Mouse (Mus musculus): ENCODE measurements around the gene Atp5l. TPM values are rescaled to one million over a fixed set of nuclear protein-coding genes. Genes with fewer than 3 reads are reported as not detected.
"Not testable (repeated sequence)": the region's sequence is repeated elsewhere in the genome, so short reads cannot be mapped to it uniquely, and the experiment has no call there.

The Atp5l gene
- polyA plus RNA-seq (2015; fragmentation: Nextera tagmentation; extraction: Ambion mirVana) = 937 and 949 TPM in 2 replicates

DNA sequence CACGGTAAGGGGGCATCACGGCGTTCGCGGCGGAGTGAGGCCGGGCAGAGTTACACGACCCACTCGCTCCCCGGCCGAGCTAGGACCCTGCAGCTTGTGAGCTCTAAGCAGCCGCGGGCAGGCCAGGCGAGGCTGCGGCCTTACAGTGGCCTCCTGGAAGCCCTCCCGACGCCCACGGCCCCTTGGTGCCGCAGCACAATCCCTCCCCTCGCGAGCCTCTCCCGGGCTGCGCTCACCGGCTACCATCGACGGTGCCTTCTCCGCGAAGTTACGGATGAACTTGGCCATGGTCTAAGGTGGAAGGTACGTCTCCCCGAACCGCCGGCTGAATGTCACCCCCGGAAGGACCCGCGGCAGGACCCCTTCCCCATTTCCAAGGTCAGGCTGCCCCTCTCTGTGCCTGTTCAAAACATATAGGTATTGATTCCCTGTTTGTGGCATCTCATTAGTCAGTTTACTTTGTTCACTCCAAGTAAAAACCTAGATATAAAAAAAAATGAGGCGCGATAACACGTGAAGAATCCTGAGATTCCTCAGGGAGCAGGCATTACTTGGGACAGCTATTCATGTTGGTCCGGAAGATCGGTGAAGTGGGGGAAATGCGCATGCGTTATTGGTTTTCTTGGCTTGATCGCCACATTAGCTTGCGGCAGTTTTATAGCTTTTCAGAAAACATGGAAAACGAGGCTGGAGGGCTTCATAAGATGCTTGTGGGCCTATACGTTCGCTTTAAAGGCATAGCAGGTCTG is at the start of gene Atp5l:
Gene Atp5l, minus strand, starts transcription at position 369 of the 749 bp plus-strand sequence.
- H3K27ac ChIP-seq (ENCODE audit: low read length) = peak within 1 kb of the TSS; percentile 87
- H3K27me3 ChIP-seq (replicated peaks; ENCODE audit: control insufficient read depth, insufficient read depth, low read length) = no peaks in the 10 kb centered on the region
- H3K4me1 ChIP-seq (ENCODE audit: control insufficient read depth, insufficient read depth, low read length) = peaks cover 7% of the 10 kb centered on the region
- peak; percentile 88 for ATAC-seq
- peak within 1 kb of the TSS; percentile 82 for H3K4me3 ChIP-seq (ENCODE audit: low read length)
- under 1% methylated on average over 48 of the region's 48 CpGs for WGBS
- H3K4me2 ChIP-seq (ENCODE audit: low read depth, low read length) = peak within 1 kb of the TSS; percentile 63
- no peaks in the 10 kb centered on the region for H3K9me3 ChIP-seq (ENCODE audit: control insufficient read depth, low read length)
- no peaks in the 10 kb centered on the region for H3K36me3 ChIP-seq (ENCODE audit: control insufficient read depth, insufficient read depth, low read length)
- peak within 1 kb of the TSS; percentile 99 for H3K9ac ChIP-seq (ENCODE audit: low read depth, low read length)

- Histone ChIP-seq H3K4me2 (ENCODE audit: low read depth, low read length) (no peak overlapping the region), H3K4me3 (ENCODE audit: low read length) (no peak overlapping the region), H3K27me3 (replicated peaks; ENCODE audit: control insufficient read depth, insufficient read depth, low read length) (peaks cover 11% of the 10 kb centered on the region), H3K4me1 (ENCODE audit: control insufficient read depth, insufficient read depth, low read length) (peaks cover 7% of the 10 kb centered on the region), H3K9ac (ENCODE audit: low read depth, low read length) (no peak overlapping the region), H3K36me3 (ENCODE audit: control insufficient read depth, insufficient read depth, low read length) (no peaks in the 10 kb centered on the region), H3K9me3 (ENCODE audit: control insufficient read depth, low read length) (no peaks in the 10 kb centered on the region), H3K27ac (ENCODE audit: low read length) (no peak overlapping the region)
- 68% methylated on average over 1 of the region's 1 CpGs for WGBS
- no peak for ATAC-seq
Observed at GRCm38 (mm10) chr9:44969450-44969849, 48.9 kb upstream of the Atp5l start.

- not testable (repeated sequence) for ATAC-seq; H3K9ac ChIP-seq (ENCODE audit: low read depth, low read length)
Observed at GRCm38 (mm10) chr9:44967763-44968162, 47.2 kb upstream of the Atp5l start.

DNA sequence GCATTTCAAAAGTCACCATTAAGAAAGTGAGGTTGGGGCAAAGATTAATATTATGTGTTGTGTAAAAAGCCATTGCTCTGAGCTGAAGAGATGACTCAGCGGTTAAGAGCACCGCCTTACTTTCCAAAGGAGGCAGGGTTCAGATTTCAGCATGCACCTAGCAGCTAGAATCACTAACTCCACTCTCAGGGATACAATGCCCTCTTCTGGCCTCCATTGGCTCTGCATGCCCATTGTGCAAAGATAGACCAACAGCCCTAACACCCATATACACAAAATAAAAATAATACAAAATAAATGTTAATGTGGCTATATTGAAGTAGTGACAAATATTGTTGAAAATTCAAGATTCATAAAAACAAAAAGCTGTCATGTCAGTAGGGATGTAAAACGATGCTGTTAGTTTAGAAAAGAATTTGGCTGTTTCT is 46.3 kb upstream of the Atp5l start:
- H3K9ac ChIP-seq (ENCODE audit: low read depth, low read length) = no peak overlapping the region
- 28% methylated on average over 3 of the region's 3 CpGs for WGBS
- no peaks in the 10 kb centered on the region for H3K36me3 ChIP-seq (ENCODE audit: control insufficient read depth, insufficient read depth, low read length)
- H3K4me3 ChIP-seq (ENCODE audit: low read length) = no peak overlapping the region
- H3K27me3 ChIP-seq (replicated peaks; ENCODE audit: control insufficient read depth, insufficient read depth, low read length) = no peaks in the 10 kb centered on the region
- H3K4me1 ChIP-seq (ENCODE audit: control insufficient read depth, insufficient read depth, low read length) = peaks cover 10% of the 10 kb centered on the region
- H3K9me3 ChIP-seq (ENCODE audit: control insufficient read depth, low read length) = no peaks in the 10 kb centered on the region
- peak; percentile 43; the same call in 1 of the 2 replicates for ATAC-seq
- no peak overlapping the region for H3K4me2 ChIP-seq (ENCODE audit: low read depth, low read length)
- H3K27ac ChIP-seq (ENCODE audit: low read length) = no peak overlapping the region

More at GRCm38 (mm10) chr9:44967763-44968162, 47.2 kb upstream of the Atp5l start:
- H3K9me3 ChIP-seq (ENCODE audit: control insufficient read depth, low read length); H3K27ac ChIP-seq (ENCODE audit: low read length); H3K36me3 ChIP-seq (ENCODE audit: control insufficient read depth, insufficient read depth, low read length); H3K4me2 ChIP-seq (ENCODE audit: low read depth, low read length); H3K27me3 ChIP-seq (replicated peaks; ENCODE audit: control insufficient read depth, insufficient read depth, low read length); H3K4me3 ChIP-seq (ENCODE audit: low read length): not testable (repeated sequence)
- peaks cover 10% of the 10 kb centered on the region for H3K4me1 ChIP-seq (ENCODE audit: control insufficient read depth, insufficient read depth, low read length)
- 80% methylated on average over 5 of the region's 5 CpGs for WGBS

DNA sequence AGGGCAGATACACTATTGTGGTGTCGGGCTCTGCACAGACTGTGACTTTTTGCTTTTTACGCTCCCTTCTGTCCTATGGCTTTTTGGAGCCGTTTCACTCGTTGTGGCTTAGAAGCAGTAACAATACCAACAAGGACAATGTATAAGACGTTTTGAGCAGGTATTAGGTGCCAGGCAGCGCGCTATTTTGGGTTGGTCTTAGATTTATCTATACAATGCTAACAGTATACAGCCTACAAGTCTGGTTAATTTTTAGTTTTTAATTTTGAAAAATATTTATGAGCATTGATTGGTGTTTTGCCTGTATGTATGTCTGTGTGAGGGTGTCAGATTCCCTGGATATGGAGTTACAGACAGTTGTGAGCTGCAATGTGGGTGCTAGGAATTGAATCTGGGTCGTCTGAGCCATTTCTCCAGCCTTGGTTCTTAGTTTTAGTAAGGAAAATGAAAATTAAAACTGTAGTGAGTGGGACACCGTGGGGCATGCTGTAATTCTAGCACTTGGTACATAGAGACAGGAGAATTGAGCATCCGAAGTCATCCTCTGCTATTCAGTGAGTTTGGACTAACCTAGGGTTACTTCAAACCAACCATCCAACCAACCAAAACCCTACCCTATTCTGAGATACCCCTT is 45.4 kb upstream of the Atp5l start:
- WGBS = 13% methylated on average over 10 of the region's 10 CpGs
- Histone ChIP-seq H3K4me1 (ENCODE audit: control insufficient read depth, insufficient read depth, low read length) (peaks cover 10% of the 10 kb centered on the region), H3K9me3 (ENCODE audit: control insufficient read depth, low read length) (no peaks in the 10 kb centered on the region), H3K4me3 (ENCODE audit: low read length) (peak overlapping the region; percentile 78), H3K36me3 (ENCODE audit: control insufficient read depth, insufficient read depth, low read length) (peaks cover 4% of the 10 kb centered on the region; the same call in 1 of the 2 replicates), H3K27ac (ENCODE audit: low read length) (no peak overlapping the region), H3K4me2 (ENCODE audit: low read depth, low read length) (peak overlapping the region; percentile 82), H3K9ac (ENCODE audit: low read depth, low read length) (peak overlapping the region; percentile 57; the same call in 1 of the 2 replicates), H3K27me3 (replicated peaks; ENCODE audit: control insufficient read depth, insufficient read depth, low read length) (no peaks in the 10 kb centered on the region)
- ATAC-seq = peak; percentile 23

DNA sequence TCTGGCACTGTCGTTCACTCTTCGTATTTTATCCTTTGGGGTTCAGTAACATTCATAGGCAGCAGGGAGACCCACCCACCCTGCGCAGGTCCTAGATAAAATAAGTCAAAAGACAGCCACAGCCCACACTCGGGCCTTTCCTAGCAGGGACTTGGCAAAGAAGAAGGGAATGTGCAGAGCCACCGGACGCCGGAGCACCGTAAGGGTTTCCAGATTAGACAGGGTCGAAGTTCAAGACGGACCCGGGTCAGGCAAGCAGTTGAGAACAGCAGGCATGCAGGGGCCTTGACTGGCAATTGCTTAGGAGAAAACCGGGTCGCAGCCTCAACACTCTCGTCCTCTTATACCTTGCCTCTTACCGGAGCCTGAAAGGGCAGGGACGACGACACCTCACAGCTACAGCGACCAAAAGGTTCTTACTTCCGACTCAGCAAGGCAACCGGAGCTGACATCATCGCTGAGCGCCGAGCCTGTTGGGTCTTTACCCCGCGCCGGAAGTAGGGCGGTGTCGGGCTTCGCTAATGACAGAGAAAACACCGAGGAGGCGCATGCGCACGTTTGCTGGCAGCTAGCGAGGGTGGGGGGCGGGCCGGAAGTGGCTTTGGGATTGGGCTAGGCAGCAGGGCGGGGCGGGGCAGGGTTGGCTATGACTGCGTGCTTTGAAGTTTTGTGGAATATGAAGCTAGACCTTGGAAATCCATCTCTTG is 44.7 kb upstream of the Atp5l start, which contains the start of gene Ube4a:
Gene Ube4a, minus strand, starts transcription at position 475 of the 707 bp plus-strand sequence.
- Histone ChIP-seq H3K9ac (ENCODE audit: low read depth, low read length) (peak within 1 kb of the TSS; percentile 85), H3K36me3 (ENCODE audit: control insufficient read depth, insufficient read depth, low read length) (peaks cover 4% of the 10 kb centered on the region; the same call in 1 of the 2 replicates), H3K9me3 (ENCODE audit: control insufficient read depth, low read length) (no peaks in the 10 kb centered on the region), H3K27me3 (replicated peaks; ENCODE audit: control insufficient read depth, insufficient read depth, low read length) (no peaks in the 10 kb centered on the region), H3K4me3 (ENCODE audit: low read length) (peak within 1 kb of the TSS; percentile 78), H3K4me1 (ENCODE audit: control insufficient read depth, insufficient read depth, low read length) (peaks cover 10% of the 10 kb centered on the region), H3K4me2 (ENCODE audit: low read depth, low read length) (peak within 1 kb of the TSS; percentile 82), H3K27ac (ENCODE audit: low read length) (peak within 1 kb of the TSS; percentile 84)
- under 1% methylated on average over 39 of the region's 39 CpGs for WGBS
- ATAC-seq = peak; percentile 95

GRCm38 (mm10) chr9:44954432-44954831 is 33.9 kb upstream of the Atp5l start:
- Histone ChIP-seq H3K4me3 (ENCODE audit: low read length) (no peak overlapping the region), H3K9me3 (ENCODE audit: control insufficient read depth, low read length) (no peaks in the 10 kb centered on the region), H3K4me1 (ENCODE audit: control insufficient read depth, insufficient read depth, low read length) (no peaks in the 10 kb centered on the region), H3K36me3 (ENCODE audit: control insufficient read depth, insufficient read depth, low read length) (peaks cover 2% of the 10 kb centered on the region; the same call in 1 of the 2 replicates), H3K9ac (ENCODE audit: low read depth, low read length) (no peak overlapping the region), H3K27ac (ENCODE audit: low read length) (no peak overlapping the region), H3K27me3 (replicated peaks; ENCODE audit: control insufficient read depth, insufficient read depth, low read length) (no peaks in the 10 kb centered on the region), H3K4me2 (ENCODE audit: low read depth, low read length) (no peak overlapping the region)
- WGBS = 91% methylated on average over 3 of the region's 3 CpGs
- no peak for ATAC-seq

- H3K4me3 ChIP-seq (ENCODE audit: low read length) = no peak overlapping the region
- H3K36me3 ChIP-seq (ENCODE audit: control insufficient read depth, insufficient read depth, low read length) = peaks cover 6% of the 10 kb centered on the region; the same call in 1 of the 2 replicates
- 80% methylated on average over 5 of the region's 5 CpGs for WGBS
Observed at GRCm38 (mm10) chr9:44947836-44948235, 27.3 kb upstream of the Atp5l start.

GRCm38 (mm10) chr9:44946185-44946695 is 25.7 kb upstream of the Atp5l start:
- Histone ChIP-seq H3K27me3 (replicated peaks; ENCODE audit: control insufficient read depth, insufficient read depth, low read length) (no peaks in the 10 kb centered on the region), H3K27ac (ENCODE audit: low read length) (no peak overlapping the region), H3K36me3 (ENCODE audit: control insufficient read depth, insufficient read depth, low read length) (peaks cover 10% of the 10 kb centered on the region; the same call in 1 of the 2 replicates), H3K9me3 (ENCODE audit: control insufficient read depth, low read length) (no peaks in the 10 kb centered on the region), H3K4me3 (ENCODE audit: low read length) (no peak overlapping the region), H3K4me2 (ENCODE audit: low read depth, low read length) (no peak overlapping the region), H3K9ac (ENCODE audit: low read depth, low read length) (no peak overlapping the region), H3K4me1 (ENCODE audit: control insufficient read depth, insufficient read depth, low read length) (no peaks in the 10 kb centered on the region)
- WGBS = 94% methylated on average over 7 of the region's 7 CpGs
- no peak for ATAC-seq

More at GRCm38 (mm10) chr9:44947836-44948235, 27.3 kb upstream of the Atp5l start:
- H3K27ac ChIP-seq (ENCODE audit: low read length) = no peak overlapping the region
- H3K9ac ChIP-seq (ENCODE audit: low read depth, low read length) = no peak overlapping the region
- H3K9me3 ChIP-seq (ENCODE audit: control insufficient read depth, low read length) = no peaks in the 10 kb centered on the region
- H3K4me2 ChIP-seq (ENCODE audit: low read depth, low read length) = no peak overlapping the region
- no peaks in the 10 kb centered on the region for H3K4me1 ChIP-seq (ENCODE audit: control insufficient read depth, insufficient read depth, low read length)
- ATAC-seq = peak; percentile 40; the same call in 1 of the 2 replicates
- no peaks in the 10 kb centered on the region for H3K27me3 ChIP-seq (replicated peaks; ENCODE audit: control insufficient read depth, insufficient read depth, low read length)

All from intestine, embryonic 16.5 days (tissue).